Mouse (Mus musculus): ENCODE results near the gene Asb11. TPM values are rescaled to one million over a fixed set of nuclear protein-coding genes. Genes with fewer than 3 reads are reported as not detected.

The Asb11 gene
- polyA plus RNA-seq, 1 experiment from 2014 or later = not detected

- peaks cover 3% of the 10 kb centered on the region; the same call in 1 of the 2 replicates for H3K27me3 ChIP-seq (ENCODE audit: control insufficient read depth, insufficient read depth, low read length)
- H3K4me1 ChIP-seq (ENCODE audit: control insufficient read depth, insufficient read depth, low read length) = no peaks in the 10 kb centered on the region
- ATAC-seq (ENCODE audit: low FRiP score, low TSS enrichment) = no peak
- no peak overlapping the region for H3K9ac ChIP-seq (ENCODE audit: low read depth, low read length)
- no peak overlapping the region for H3K4me2 ChIP-seq (replicated peaks; ENCODE audit: low read depth, low read length)
- H3K36me3 ChIP-seq (ENCODE audit: control insufficient read depth, insufficient read depth, low read length) = 0 out of 2 replicates have a peak, but pooled peaks cover under 1% of the 10 kb centered on the region
- H3K27ac ChIP-seq (ENCODE audit: low read depth, low read length) = no peak overlapping the region
- H3K4me3 ChIP-seq (ENCODE audit: low read length) = no peak overlapping the region
- H3K9me3 ChIP-seq (ENCODE audit: control insufficient read depth, low read length) = no peaks in the 10 kb centered on the region
Observed at GRCm38 (mm10) chrX:164418008-164418407, 18.8 kb upstream of the Asb11 start.

- Histone ChIP-seq H3K27ac (ENCODE audit: low read depth, low read length) (peak within 1 kb of the TSS; percentile 47; the same call in 1 of the 2 replicates), H3K9me3 (ENCODE audit: control insufficient read depth, low read length) (no peaks in the 10 kb centered on the region), H3K4me3 (ENCODE audit: low read length) (peak within 1 kb of the TSS; percentile 58), H3K36me3 (ENCODE audit: control insufficient read depth, insufficient read depth, low read length) (peaks cover 11% of the 10 kb centered on the region; the same call in 1 of the 2 replicates), H3K4me1 (ENCODE audit: control insufficient read depth, insufficient read depth, low read length) (no peaks in the 10 kb centered on the region), H3K9ac (ENCODE audit: low read depth, low read length) (peak within 1 kb of the TSS; percentile 69), H3K4me2 (replicated peaks; ENCODE audit: low read depth, low read length) (peak within 1 kb of the TSS; percentile 49), H3K27me3 (ENCODE audit: control insufficient read depth, insufficient read depth, low read length) (peaks cover 3% of the 10 kb centered on the region; the same call in 1 of the 2 replicates)
- WGBS = 27% methylated on average over 40 of the region's 40 CpGs
- ATAC-seq (ENCODE audit: low FRiP score, low TSS enrichment) = peak; percentile 99
Observed at GRCm38 (mm10) chrX:164419471-164419939, 17.3 kb upstream of the Asb11 start, which contains the start of gene Piga. Gene Piga (plus strand): TSS chrX:164419787.

- Histone ChIP-seq H3K9me3 (ENCODE audit: control insufficient read depth, low read length) (no peaks in the 10 kb centered on the region), H3K4me2 (replicated peaks; ENCODE audit: low read depth, low read length) (peak overlapping the region; percentile 49), H3K36me3 (ENCODE audit: control insufficient read depth, insufficient read depth, low read length) (peaks cover 11% of the 10 kb centered on the region; the same call in 1 of the 2 replicates), H3K27ac (ENCODE audit: low read depth, low read length) (peak overlapping the region; percentile 47; the same call in 1 of the 2 replicates), H3K4me1 (ENCODE audit: control insufficient read depth, insufficient read depth, low read length) (no peaks in the 10 kb centered on the region), H3K9ac (ENCODE audit: low read depth, low read length) (peak overlapping the region; percentile 69), H3K4me3 (ENCODE audit: low read length) (peak overlapping the region; percentile 58), H3K27me3 (ENCODE audit: control insufficient read depth, insufficient read depth, low read length) (peaks cover 3% of the 10 kb centered on the region; the same call in 1 of the 2 replicates)
- 28% methylated on average over 13 of the region's 13 CpGs for WGBS
- ATAC-seq (ENCODE audit: low FRiP score, low TSS enrichment) = no peak; the same call in 1 of the 2 replicates
Observed at GRCm38 (mm10) chrX:164419955-164420354, 16.8 kb upstream of the Asb11 start.

- Histone ChIP-seq H3K27ac (ENCODE audit: low read depth, low read length) (no peak overlapping the region), H3K27me3 (ENCODE audit: control insufficient read depth, insufficient read depth, low read length) (peaks cover 3% of the 10 kb centered on the region; the same call in 1 of the 2 replicates), H3K4me2 (replicated peaks; ENCODE audit: low read depth, low read length) (peak overlapping the region; percentile 49), H3K36me3 (ENCODE audit: control insufficient read depth, insufficient read depth, low read length) (peaks cover 11% of the 10 kb centered on the region; the same call in 1 of the 2 replicates), H3K4me3 (ENCODE audit: low read length) (peak overlapping the region; percentile 58), H3K4me1 (ENCODE audit: control insufficient read depth, insufficient read depth, low read length) (no peaks in the 10 kb centered on the region), H3K9me3 (ENCODE audit: control insufficient read depth, low read length) (no peaks in the 10 kb centered on the region), H3K9ac (ENCODE audit: low read depth, low read length) (peak overlapping the region; percentile 69; the same call in 1 of the 2 replicates)
- WGBS = 50% methylated on average over 3 of the region's 3 CpGs
- no peak for ATAC-seq (ENCODE audit: low FRiP score, low TSS enrichment)
Observed at GRCm38 (mm10) chrX:164420518-164420917, 16.3 kb upstream of the Asb11 start.

GRCm38 (mm10) chrX:164424821-164425220 lies 12.0 kb upstream of the Asb11 start:
- no peak overlapping the region for H3K27ac ChIP-seq (ENCODE audit: low read depth, low read length)
- no peaks in the 10 kb centered on the region for H3K9me3 ChIP-seq (ENCODE audit: control insufficient read depth, low read length)
- H3K4me1 ChIP-seq (ENCODE audit: control insufficient read depth, insufficient read depth, low read length) = no peaks in the 10 kb centered on the region
- no peak overlapping the region for H3K4me2 ChIP-seq (replicated peaks; ENCODE audit: low read depth, low read length)
- H3K9ac ChIP-seq (ENCODE audit: low read depth, low read length) = no peak overlapping the region
- WGBS = 82% methylated on average over 1 of the region's 1 CpGs
- no peaks in the 10 kb centered on the region for H3K27me3 ChIP-seq (ENCODE audit: control insufficient read depth, insufficient read depth, low read length)
- H3K36me3 ChIP-seq (ENCODE audit: control insufficient read depth, insufficient read depth, low read length) = peaks cover 11% of the 10 kb centered on the region; the same call in 1 of the 2 replicates
- H3K4me3 ChIP-seq (ENCODE audit: low read length) = no peak overlapping the region
- no peak for ATAC-seq (ENCODE audit: low FRiP score, low TSS enrichment)

- Histone ChIP-seq H3K9ac (ENCODE audit: low read depth, low read length) (no peak overlapping the region), H3K27me3 (ENCODE audit: control insufficient read depth, insufficient read depth, low read length) (no peaks in the 10 kb centered on the region), H3K9me3 (ENCODE audit: control insufficient read depth, low read length) (no peaks in the 10 kb centered on the region), H3K4me3 (ENCODE audit: low read length) (no peak overlapping the region), H3K27ac (ENCODE audit: low read depth, low read length) (no peak overlapping the region), H3K4me2 (replicated peaks; ENCODE audit: low read depth, low read length) (no peak overlapping the region), H3K4me1 (ENCODE audit: control insufficient read depth, insufficient read depth, low read length) (no peaks in the 10 kb centered on the region), H3K36me3 (ENCODE audit: control insufficient read depth, insufficient read depth, low read length) (peaks cover 24% of the 10 kb centered on the region; the same call in 1 of the 2 replicates)
- 92% methylated on average over 4 of the region's 4 CpGs for WGBS
- no peak for ATAC-seq (ENCODE audit: low FRiP score, low TSS enrichment)
Observed at GRCm38 (mm10) chrX:164427295-164427694, 9.5 kb upstream of the Asb11 start.

GRCm38 (mm10) chrX:164428224-164428623 lies 8.6 kb upstream of the Asb11 start:
- Histone ChIP-seq H3K27me3 (ENCODE audit: control insufficient read depth, insufficient read depth, low read length) (no peaks in the 10 kb centered on the region), H3K36me3 (ENCODE audit: control insufficient read depth, insufficient read depth, low read length) (peaks cover 21% of the 10 kb centered on the region; the same call in 1 of the 2 replicates), H3K27ac (ENCODE audit: low read depth, low read length) (no peak overlapping the region), H3K9ac (ENCODE audit: low read depth, low read length) (no peak overlapping the region), H3K4me3 (ENCODE audit: low read length) (no peak overlapping the region), H3K4me1 (ENCODE audit: control insufficient read depth, insufficient read depth, low read length) (no peaks in the 10 kb centered on the region), H3K9me3 (ENCODE audit: control insufficient read depth, low read length) (no peaks in the 10 kb centered on the region), H3K4me2 (replicated peaks; ENCODE audit: low read depth, low read length) (no peak overlapping the region)
- ATAC-seq (ENCODE audit: low FRiP score, low TSS enrichment) = no peak
- 83% methylated on average over 2 of the region's 2 CpGs for WGBS

- H3K27me3 ChIP-seq (ENCODE audit: control insufficient read depth, insufficient read depth, low read length) = no peaks in the 10 kb centered on the region
- no peak for ATAC-seq (ENCODE audit: low FRiP score, low TSS enrichment)
- no peaks in the 10 kb centered on the region for H3K9me3 ChIP-seq (ENCODE audit: control insufficient read depth, low read length)
- no peaks in the 10 kb centered on the region for H3K4me1 ChIP-seq (ENCODE audit: control insufficient read depth, insufficient read depth, low read length)
- no peak overlapping the region for H3K9ac ChIP-seq (ENCODE audit: low read depth, low read length)
- WGBS = 82% methylated on average over 6 of the region's 6 CpGs
- H3K4me3 ChIP-seq (ENCODE audit: low read length) = no peak overlapping the region
- H3K4me2 ChIP-seq (replicated peaks; ENCODE audit: low read depth, low read length) = no peak overlapping the region
- H3K27ac ChIP-seq (ENCODE audit: low read depth, low read length) = no peak overlapping the region
- H3K36me3 ChIP-seq (ENCODE audit: control insufficient read depth, insufficient read depth, low read length) = peaks cover 12% of the 10 kb centered on the region; the same call in 1 of the 2 replicates
Observed at GRCm38 (mm10) chrX:164430621-164431020, 6.2 kb upstream of the Asb11 start.

GRCm38 (mm10) chrX:164431133-164431532 lies 5.7 kb upstream of the Asb11 start:
- Histone ChIP-seq H3K27ac (ENCODE audit: low read depth, low read length) (no peak overlapping the region), H3K27me3 (ENCODE audit: control insufficient read depth, insufficient read depth, low read length) (no peaks in the 10 kb centered on the region), H3K4me3 (ENCODE audit: low read length) (no peak overlapping the region), H3K4me1 (ENCODE audit: control insufficient read depth, insufficient read depth, low read length) (no peaks in the 10 kb centered on the region), H3K9me3 (ENCODE audit: control insufficient read depth, low read length) (no peaks in the 10 kb centered on the region), H3K4me2 (replicated peaks; ENCODE audit: low read depth, low read length) (no peak overlapping the region), H3K36me3 (ENCODE audit: control insufficient read depth, insufficient read depth, low read length) (peaks cover 12% of the 10 kb centered on the region; the same call in 1 of the 2 replicates), H3K9ac (ENCODE audit: low read depth, low read length) (no peak overlapping the region)
- ATAC-seq (ENCODE audit: low FRiP score, low TSS enrichment) = no peak
- WGBS = 92% methylated on average over 2 of the region's 2 CpGs

Data from kidney, embryonic 14.5 days (tissue).